Mouse (Mus musculus) E14TG2a.4 (cell line): ENCODE data around the gene Dysf.

Experiments used
- CTCF ChIP-seq: conservative IDR thresholded peaks from 2 replicates; pipeline ENCODE4 v1.5.1; 2014; ENCODE audit warnings: low read length
- NANOG ChIP-seq: IDR thresholded peaks from 2 replicates; pipeline ENCODE4 v1.6.1; 2014; ENCODE audit warnings: borderline replicate concordance, low read length, mixed read lengths

DNA sequence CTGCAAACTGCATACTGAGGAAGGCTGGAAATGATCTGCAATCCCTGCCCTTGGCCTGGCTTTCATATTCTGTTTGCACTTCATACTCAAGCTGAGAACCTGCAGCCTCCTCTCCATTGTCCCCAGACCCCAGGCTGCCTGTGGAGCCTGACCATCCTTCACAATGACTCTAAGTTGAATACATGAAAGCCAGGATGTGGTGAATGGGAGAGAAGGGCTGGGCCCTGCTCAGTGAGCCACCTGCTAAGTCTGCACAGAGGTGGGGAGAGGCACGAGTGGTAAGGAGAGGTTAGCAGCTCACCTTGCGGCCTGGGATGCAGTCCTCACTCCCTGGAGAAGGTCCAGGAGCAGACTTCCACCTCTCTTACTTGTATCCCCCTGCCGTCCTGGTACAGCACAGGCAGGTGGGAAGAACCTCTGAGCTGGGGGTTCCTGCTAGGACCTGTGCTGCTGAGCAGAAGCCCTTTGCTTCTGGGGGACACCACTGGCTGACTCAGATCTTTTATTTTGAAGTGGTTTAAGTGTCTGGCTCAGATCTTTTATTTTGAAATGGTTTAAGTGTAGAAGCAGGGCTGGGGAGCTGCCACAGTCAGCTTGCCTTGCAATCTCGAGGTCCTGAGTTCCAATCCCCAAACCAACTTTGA lies 51.5 kb downstream of the Dysf start:
- TF ChIP-seq NANOG = no peak
- no peak for TF ChIP-seq CTCF
